Mouse (Mus musculus): ENCODE measurements around the gene 1810043G02Rik. TPM values are rescaled to one million over a fixed set of nuclear protein-coding genes. Genes with fewer than 3 reads are reported as not detected.

The 1810043G02Rik gene
- polyA plus RNA-seq (2012; rRNA removed; ENCODE audit: low replicate concordance): 57.2 and 59.7 TPM in 2 replicates

GRCm38 (mm10) chr10:77978351-77979350 lies at the start of gene 1810043G02Rik:
Gene 1810043G02Rik (plus strand): TSS chr10:77978524.

GRCm38 (mm10) chr10:77970481-77970880 lies 7.8 kb upstream of the 1810043G02Rik start, which contains the start of gene Trpm2:
Gene Trpm2 (minus strand): TSS chr10:77970563.

GRCm38 (mm10) chr10:78009945-78010293 lies 31.6 kb downstream of the 1810043G02Rik start, which contains the start of gene Pfkl:
Gene Pfkl (minus strand): TSS chr10:78010083.

Other genes with a start within 250 kb of the 1810043G02Rik start
- not detected in 2 replicates for gene Gm18596, start 235.9 kb upstream of the 1810043G02Rik start, polyA plus RNA-seq (2012; rRNA removed; ENCODE audit: low replicate concordance)
- not detected in 2 replicates for gene Gm9736, start 227.2 kb upstream of the 1810043G02Rik start, polyA plus RNA-seq (2012; rRNA removed; ENCODE audit: low replicate concordance)
- not detected in 2 replicates for gene Gm3233, start 218.8 kb upstream of the 1810043G02Rik start, polyA plus RNA-seq (2012; rRNA removed; ENCODE audit: low replicate concordance)
- gene Gm3238, start 207.2 kb upstream of the 1810043G02Rik start, polyA plus RNA-seq (2012; rRNA removed; ENCODE audit: low replicate concordance): not detected in 2 replicates
- gene Gm7138, start 201.6 kb upstream of the 1810043G02Rik start, polyA plus RNA-seq (2012; rRNA removed; ENCODE audit: low replicate concordance): not detected in 2 replicates
- not detected in 2 replicates for gene Gm3250, start 196.0 kb upstream of the 1810043G02Rik start, polyA plus RNA-seq (2012; rRNA removed; ENCODE audit: low replicate concordance)
- not detected in 2 replicates for gene Gm7137, start 190.3 kb upstream of the 1810043G02Rik start, polyA plus RNA-seq (2012; rRNA removed; ENCODE audit: low replicate concordance)
- gene Gm9639, start 183.4 kb upstream of the 1810043G02Rik start, polyA plus RNA-seq (2012; rRNA removed; ENCODE audit: low replicate concordance): not detected in 2 replicates
- gene Gm19668, start 179.4 kb upstream of the 1810043G02Rik start, polyA plus RNA-seq (2012; rRNA removed; ENCODE audit: low replicate concordance): not detected in 2 replicates
- not detected in 2 replicates for gene Gm9507, start 166.7 kb upstream of the 1810043G02Rik start, polyA plus RNA-seq (2012; rRNA removed; ENCODE audit: low replicate concordance)
- gene Gm2696, start 163.8 kb upstream of the 1810043G02Rik start, polyA plus RNA-seq (2012; rRNA removed; ENCODE audit: low replicate concordance): not detected in 2 replicates
- not detected in 2 replicates for gene Krtap10-4, start 151.4 kb upstream of the 1810043G02Rik start, polyA plus RNA-seq (2012; rRNA removed; ENCODE audit: low replicate concordance)
- not detected in 2 replicates for gene Krtap10-10, start 142.6 kb upstream of the 1810043G02Rik start, polyA plus RNA-seq (2012; rRNA removed; ENCODE audit: low replicate concordance)
- not detected in 2 replicates for gene Gm36176, start 131.7 kb upstream of the 1810043G02Rik start, polyA plus RNA-seq (2012; rRNA removed; ENCODE audit: low replicate concordance)
- gene Gm10318, start 125.7 kb upstream of the 1810043G02Rik start, polyA plus RNA-seq (2012; rRNA removed; ENCODE audit: low replicate concordance): not detected in 2 replicates
- gene Gm3285, start 116.5 kb upstream of the 1810043G02Rik start, polyA plus RNA-seq (2012; rRNA removed; ENCODE audit: low replicate concordance): not detected in 2 replicates
- gene Lrrc3, start 76.0 kb upstream of the 1810043G02Rik start, polyA plus RNA-seq (2012; rRNA removed; ENCODE audit: low replicate concordance): 7.8 and 12.9 TPM in 2 replicates
- 0.69 and 2.5 TPM in 2 replicates for gene Trpm2, start 8.0 kb upstream of the 1810043G02Rik start, polyA plus RNA-seq (2012; rRNA removed; ENCODE audit: low replicate concordance)
- gene Pfkl, start 31.6 kb downstream of the 1810043G02Rik start, polyA plus RNA-seq (2012; rRNA removed; ENCODE audit: low replicate concordance): 159 and 201 TPM in 2 replicates
- gene Dnmt3l, start 63.4 kb downstream of the 1810043G02Rik start, polyA plus RNA-seq (2012; rRNA removed; ENCODE audit: low replicate concordance): 6.6 and 13.6 TPM in 2 replicates
- gene Aire, start 65.1 kb downstream of the 1810043G02Rik start, polyA plus RNA-seq (2012; rRNA removed; ENCODE audit: low replicate concordance): 0.19 TPM in 1 of 2 replicates, not detected in the other
- 14.4 and 31.1 TPM in 2 replicates for gene Icosl, start 90.8 kb downstream of the 1810043G02Rik start, polyA plus RNA-seq (2012; rRNA removed; ENCODE audit: low replicate concordance)
- gene D10Jhu81e, start 191.3 kb downstream of the 1810043G02Rik start, polyA plus RNA-seq (2012; rRNA removed; ENCODE audit: low replicate concordance): 131 and 216 TPM in 2 replicates
- gene Pwp2, start 206.6 kb downstream of the 1810043G02Rik start, polyA plus RNA-seq (2012; rRNA removed; ENCODE audit: low replicate concordance): 7.8 and 19.7 TPM in 2 replicates

Measured in subcutaneous adipose tissue, adult 2 months (tissue).